Mouse (Mus musculus) olfactory bulb, adult 2 months (tissue): ENCODE measurements around the gene Uox.

Experiments
- CTCF ChIP-seq: fragments of 200-500 bp; IDR thresholded peaks from 2 replicates; pipeline ENCODE4 v1.5.1; 2012; ENCODE audit warnings: low read depth, mild to moderate bottlenecking, low read length, moderate library complexity; ENCODE audit not compliant: insufficient read depth
- POLR2A ChIP-seq: fragments of 200-500 bp; IDR thresholded peaks from 2 replicates; pipeline ENCODE4 v1.6.1; 2012; ENCODE audit warnings: mild to moderate bottlenecking, low read depth, low read length, moderate library complexity; ENCODE audit not compliant: insufficient read depth

GRCm38 (mm10) chr3:146671121-146671520 lies 100.9 kb downstream of the Uox start:
- TF ChIP-seq POLR2A = no peak
- TF ChIP-seq CTCF = no peak
